Mouse (Mus musculus): ENCODE data around the gene Bcor.

The Bcor gene

GRCm38 (mm10) chrX:12153141-12154095, 6.7 kb downstream of the Bcor start:
- ChIA-PET CTCF (interaction anchor here in 2 of 4 experiments (0.6 to 1.2 kb wide), 2 partner anchors 18 to 386 kb away, joined by 3 read pairs; no protein-coding TSS in a partner anchor), POLR2A (interaction anchor here (0.6 to 3.9 kb wide), 28 partner anchors 12 to 1014 kb away, joined by 3 to 20 read pairs (median 3); no protein-coding TSS in a partner anchor)

- ChIA-PET POLR2A (interaction anchor here in 2 of 4 experiments (0.6 to 3.9 kb wide), 18 partner anchors 11 to 877 kb away, joined by 3 to 20 read pairs (median 4); no protein-coding TSS in a partner anchor), CTCF (interaction anchor here in 1 of 4 experiments (1.8 kb wide), 1 partner anchor 196 kb away, joined by 6 read pairs; no protein-coding TSS in a partner anchor)
Measured at GRCm38 (mm10) chrX:12151996-12152904, 7.9 kb downstream of the Bcor start.

GRCm38 (mm10) chrX:12151269-12151995, 8.7 kb downstream of the Bcor start:
- POLR2A ChIA-PET = interaction anchor here in 2 of 4 experiments (0.6 to 3.9 kb wide), 19 partner anchors 10 to 387 kb away, joined by 3 to 20 read pairs (median 4); no protein-coding TSS in a partner anchor
- CTCF ChIA-PET = interaction anchor here in 2 of 4 experiments (0.6 to 1.8 kb wide), 2 partner anchors 196 to 388 kb away, joined by 3 to 6 read pairs; no protein-coding TSS in a partner anchor

GRCm38 (mm10) chrX:12150425-12150824, 9.7 kb downstream of the Bcor start:
- CTCF ChIA-PET = interaction anchor here in 1 of 4 experiments (1.8 kb wide), 1 partner anchor 197 kb away, joined by 6 read pairs; no protein-coding TSS in a partner anchor
- POLR2A ChIA-PET = interaction anchor here in 2 of 4 experiments (0.9 to 3.9 kb wide), 5 partner anchors 9 to 19 kb away, joined by 3 to 20 read pairs (median 4); partner anchors contain the start of gene Bcor (in 1 of the 2)

- ChIA-PET CTCF (no interaction called here), POLR2A (interaction anchor here in 3 of 4 experiments (0.6 to 1.7 kb wide), 3 partner anchors 10 to 11 kb away, joined by 3 to 4 read pairs (median 3); no protein-coding TSS in a partner anchor)
Measured at GRCm38 (mm10) chrX:12146263-12146662, 13.9 kb downstream of the Bcor start.

GRCm38 (mm10) chrX:12142832-12143231, 17.3 kb downstream of the Bcor start:
- ChIA-PET CTCF (no interaction called here), POLR2A (no interaction called here)

- POLR2A ChIA-PET = interaction anchor here in 3 of 4 experiments (0.6 to 1.0 kb wide), 6 partner anchors 11 to 527 kb away, joined by 3 to 5 read pairs (median 3); no protein-coding TSS in a partner anchor
Measured at GRCm38 (mm10) chrX:12140086-12140740, 19.9 kb downstream of the Bcor start.

GRCm38 (mm10) chrX:12138266-12138665, 21.9 kb downstream of the Bcor start:
- ChIA-PET POLR2A (no interaction called here), CTCF (no interaction called here)

More at GRCm38 (mm10) chrX:12140086-12140740, 19.9 kb downstream of the Bcor start:
- CTCF ChIA-PET = interaction anchor here in 2 of 4 experiments (0.5 to 0.7 kb wide), 3 partner anchors 12 to 440 kb away, joined by 3 to 6 read pairs (median 3); no protein-coding TSS in a partner anchor

- CTCF ChIA-PET = no interaction called here
- POLR2A ChIA-PET = interaction anchor here in 1 of 4 experiments (1.2 kb wide), 1 partner anchor 23 kb away, joined by 4 read pairs; the partner anchor contains the start of gene Bcor
Measured at GRCm38 (mm10) chrX:12137121-12137521, 23.0 kb downstream of the Bcor start.

GRCm38 (mm10) chrX:12136261-12137101, 23.7 kb downstream of the Bcor start:
- ChIA-PET POLR2A (interaction anchor here in 3 of 4 experiments (0.6 to 4.3 kb wide), 7 partner anchors 13 to 470 kb away, joined by 3 to 24 read pairs (median 6); partner anchors contain the start of gene Bcor (in 1 of the 3)), CTCF (no interaction called here)

GRCm38 (mm10) chrX:12135121-12136111, 24.7 kb downstream of the Bcor start:
- POLR2A ChIA-PET = interaction anchor here (0.6 to 4.3 kb wide), 18 partner anchors 11 to 469 kb away, joined by 3 to 24 read pairs (median 4); partner anchors contain the start of gene Bcor (in 1 of the 4)
- CTCF ChIA-PET = interaction anchor here (0.6 to 1.2 kb wide), 5 partner anchors 19 to 505 kb away, joined by 3 to 7 read pairs (median 3); no protein-coding TSS in a partner anchor

- CTCF ChIA-PET = interaction anchor here in 2 of 4 experiments (0.6 to 1.2 kb wide), 3 partner anchors 83 to 134 kb away, joined by 3 read pairs; no protein-coding TSS in a partner anchor
- POLR2A ChIA-PET = interaction anchor here in 3 of 4 experiments (0.7 to 4.3 kb wide), 16 partner anchors 11 to 159 kb away, joined by 3 to 24 read pairs (median 4); no protein-coding TSS in a partner anchor
Measured at GRCm38 (mm10) chrX:12134541-12134940, 25.6 kb downstream of the Bcor start.

- CTCF ChIA-PET = interaction anchor here in 2 of 4 experiments (0.9 to 1.2 kb wide), 2 partner anchors 47 to 133 kb away, joined by 3 read pairs; no protein-coding TSS in a partner anchor
- POLR2A ChIA-PET = interaction anchor here in 3 of 4 experiments (0.6 to 4.3 kb wide), 27 partner anchors 9 to 207 kb away, joined by 3 to 24 read pairs (median 4); no protein-coding TSS in a partner anchor
Measured at GRCm38 (mm10) chrX:12133836-12134431, 26.2 kb downstream of the Bcor start.
